ENCODE assay signal across 7 mouse cellular contexts in the genomic region with DNA sequence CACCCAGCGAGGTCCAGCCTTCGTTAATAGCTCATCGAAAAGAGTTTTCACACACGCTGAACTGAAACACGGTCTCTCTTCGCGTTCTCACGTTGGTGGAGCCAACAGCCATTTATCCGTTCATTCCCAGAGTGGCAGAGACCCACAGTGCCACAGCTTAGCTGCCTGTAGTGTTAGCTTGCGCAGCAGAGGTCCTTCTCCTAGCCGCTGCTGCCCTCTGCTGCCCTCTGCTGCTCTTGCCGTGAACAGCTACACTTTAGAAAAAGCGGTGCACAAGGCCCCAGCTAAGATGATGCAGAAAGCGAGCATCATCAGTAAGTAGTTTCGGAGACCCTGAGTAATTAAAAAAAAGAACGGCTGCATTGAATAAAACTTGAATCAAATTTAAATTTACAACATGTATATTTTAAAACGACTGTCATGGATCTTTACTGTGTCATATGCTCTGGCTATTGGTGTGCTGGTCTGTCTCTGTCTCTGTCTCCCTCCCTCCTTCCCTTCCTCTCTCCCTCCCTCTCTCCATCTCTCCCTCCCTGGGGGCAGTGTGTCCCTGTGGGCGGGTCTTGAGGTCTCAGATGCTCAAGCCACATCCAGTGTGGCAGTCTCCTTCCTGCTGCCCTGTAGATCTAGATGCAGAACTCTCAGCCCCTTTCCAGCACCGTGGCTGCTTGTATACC. TPM values are rescaled to one million over a fixed set of nuclear protein-coding genes. Genes with fewer than 3 reads are reported as not detected.
DNase-seq lines count a peak whose midpoint lies in the region; ATAC-seq lines count a peak whose summit lies in the region.

No protein-coding gene starts in this region.

- H3K27ac ChIP-seq in intestine, embryonic 15.5 days, result no peak overlapping the region
- no peak overlapping the region for H3K27ac ChIP-seq in midbrain, embryonic 12.5 days (replicated peaks)

- no peaks in the 10 kb centered on the region for H3K27me3 ChIP-seq in intestine, embryonic 15.5 days (replicated peaks)
- H3K27me3 ChIP-seq in midbrain, embryonic 12.5 days, result no peaks in the 10 kb centered on the region

- no peaks in the 10 kb centered on the region for H3K9me3 ChIP-seq in intestine, embryonic 15.5 days
- H3K9me3 ChIP-seq in midbrain, embryonic 12.5 days, result no peaks in the 10 kb centered on the region

- no peaks in the 10 kb centered on the region for H3K4me1 ChIP-seq in intestine, embryonic 15.5 days (replicated peaks)
- 0 out of 2 replicates have a peak, but pooled peaks cover 3% of the 10 kb centered on the region for H3K4me1 ChIP-seq in midbrain, embryonic 12.5 days

- peak; percentile 78 for ATAC-seq in activated CD4-positive, CD25-positive, alpha-beta regulatory T cell, adult 4 months
- peak; percentile 57; the same call in 1 of the 2 replicates for ATAC-seq in intestine, embryonic 15.5 days
- peak; percentile 84 for ATAC-seq in midbrain, embryonic 12.5 days (ENCODE audit: low FRiP score, low read depth)

- WGBS in intestine, embryonic 15.5 days, result 30% methylated on average over 19 of the region's 19 CpGs
- 29% methylated on average over 19 of the region's 19 CpGs for WGBS in midbrain, embryonic 12.5 days

- H3K36me3 ChIP-seq in intestine, embryonic 15.5 days, result no peaks in the 10 kb centered on the region
- H3K36me3 ChIP-seq in midbrain, embryonic 12.5 days, result no peaks in the 10 kb centered on the region

- intact Hi-C loops in left cerebral cortex, postnatal 14 days (cut with DNase I), result no loop called here

- H3K4me2 ChIP-seq in intestine, embryonic 15.5 days (replicated peaks), result no peak overlapping the region
- H3K4me2 ChIP-seq in midbrain, embryonic 12.5 days (replicated peaks), result peak overlapping the region; percentile 38

- H3K9ac ChIP-seq in intestine, embryonic 15.5 days, result no peak overlapping the region
- no peak overlapping the region for H3K9ac ChIP-seq in midbrain, embryonic 12.5 days (replicated peaks)

- peak; percentile 91 to 93 for DNase-seq in cerebellum, postnatal 14 days
- DNase-seq in frontal cortex, postnatal 25 days (ENCODE audit: low spot score in 2 of 2), result peak; percentile 77 to 85
- DNase-seq in left cerebral cortex, postnatal 14 days (ENCODE audit: low spot score in 2 of 2), result peak; percentile 75 to 88
- DNase-seq in spleen, adult 18-20 months, result peak; percentile 38 to 76

- H3K4me3 ChIP-seq in intestine, embryonic 15.5 days (replicated peaks), result no peak overlapping the region
- H3K4me3 ChIP-seq in midbrain, embryonic 12.5 days, result 0 out of 2 replicates have a peak overlapping the region, but pooled peaks have one; percentile 12

RNA-seq across cellular contexts. Expression of a gene that starts 38.6 kb away (rescaled TPM):
- not detected for polyA plus RNA-seq in activated CD4-positive, CD25-positive, alpha-beta regulatory T cell, adult 4 months (2017; shearing (Covaris generic))
- 10.6 and 11.1 TPM in 2 replicates for polyA plus RNA-seq in intestine, embryonic 15.5 days (2015; fragmentation: Nextera tagmentation; extraction: Ambion mirVana)
- total RNA-seq in left cerebral cortex, postnatal 14 days (2021), result 10 to 100 TPM in 1 of 2 experiments, 1 to 10 TPM in 1; 8.9 to 11.8 TPM
- polyA plus RNA-seq in midbrain, embryonic 12.5 days (2016; fragmentation: Nextera tagmentation; extraction: Ambion mirVana), result 1.9 and 2.7 TPM in 2 replicates
